Mouse (Mus musculus): ENCODE measurements around the gene Oas1d. TPM values are rescaled to one million over a fixed set of nuclear protein-coding genes. Genes with fewer than 3 reads are reported as not detected.
"Not testable (repeated sequence)": the region's sequence is repeated elsewhere in the genome, so short reads cannot be mapped to it uniquely, and the experiment has no call there.

The Oas1d gene
- total and polyA plus RNA-seq, 3 experiments, result not detected

GRCm38 (mm10) chr5:120892243-120892660, 22.1 kb upstream of the Oas1d start:
- Histone ChIP-seq H3K36me3 (ENCODE audit: control insufficient read depth, insufficient read depth, low read length) (no peaks in the 10 kb centered on the region), H3K27me3 (ENCODE audit: control insufficient read depth, insufficient read depth, low read length) (no peaks in the 10 kb centered on the region), H3K4me3 (no peak overlapping the region), H3K4me1 (ENCODE audit: control insufficient read depth, insufficient read depth, low read length) (no peaks in the 10 kb centered on the region), H3K27ac (no peak overlapping the region), H3K9ac (ENCODE audit: low read depth, low read length) (no peak overlapping the region), H3K79me2 (replicated peaks; ENCODE audit: control insufficient read depth, insufficient read depth, low read length) (no peaks in the 10 kb centered on the region)
- TF ChIP-seq EP300 (IDR thresholded peaks at IDR 0.05; ENCODE audit: insufficient read depth, low read depth, low read length), result no peak
- TF ChIP-seq POLR2A (IDR thresholded peaks at IDR 0.05; ENCODE audit: insufficient read depth, low read depth, low read length), result no peak
- no peak for TF ChIP-seq CTCF (IDR thresholded peaks at IDR 0.05)
- DNase-seq, result no peak
- intact Hi-C loops (cut with DNase I), result no loop called here
- WGBS, result 42% methylated on average over 2 of the region's 2 CpGs

- H3K36me3 ChIP-seq (ENCODE audit: control insufficient read depth, insufficient read depth, low read length); intact Hi-C loops (cut with DNase I); H3K9ac ChIP-seq (ENCODE audit: low read depth, low read length); H3K4me3 ChIP-seq; H3K27me3 ChIP-seq (ENCODE audit: control insufficient read depth, insufficient read depth, low read length); DNase-seq; H3K79me2 ChIP-seq (replicated peaks; ENCODE audit: control insufficient read depth, insufficient read depth, low read length); H3K4me1 ChIP-seq (ENCODE audit: control insufficient read depth, insufficient read depth, low read length); H3K27ac ChIP-seq: not testable (repeated sequence)
- 86% methylated on average over 4 of the region's 4 CpGs for WGBS
Measured at GRCm38 (mm10) chr5:120893866-120894265, 20.5 kb upstream of the Oas1d start.

GRCm38 (mm10) chr5:120894692-120895091, 19.6 kb upstream of the Oas1d start:
- DNase-seq; H3K4me1 ChIP-seq (ENCODE audit: control insufficient read depth, insufficient read depth, low read length); H3K9ac ChIP-seq (ENCODE audit: low read depth, low read length); H3K4me3 ChIP-seq; H3K27ac ChIP-seq; H3K27me3 ChIP-seq (ENCODE audit: control insufficient read depth, insufficient read depth, low read length); intact Hi-C loops (cut with DNase I); H3K36me3 ChIP-seq (ENCODE audit: control insufficient read depth, insufficient read depth, low read length); H3K79me2 ChIP-seq (replicated peaks; ENCODE audit: control insufficient read depth, insufficient read depth, low read length): not testable (repeated sequence)
- 57% methylated on average over 2 of the region's 2 CpGs for WGBS

- no peaks in the 10 kb centered on the region for H3K4me1 ChIP-seq (ENCODE audit: control insufficient read depth, insufficient read depth, low read length)
- no peak for DNase-seq
- 84% methylated on average over 11 of the region's 11 CpGs for WGBS
- TF ChIP-seq EP300 (IDR thresholded peaks at IDR 0.05; ENCODE audit: insufficient read depth, low read depth, low read length), result no peak
- TF ChIP-seq POLR2A (IDR thresholded peaks at IDR 0.05; ENCODE audit: insufficient read depth, low read depth, low read length), result no peak
- no peak for TF ChIP-seq CTCF (IDR thresholded peaks at IDR 0.05)
- H3K4me3 ChIP-seq, result no peak overlapping the region
- intact Hi-C loops (cut with DNase I), result no loop called here
- no peaks in the 10 kb centered on the region for H3K36me3 ChIP-seq (ENCODE audit: control insufficient read depth, insufficient read depth, low read length)
- no peaks in the 10 kb centered on the region for H3K79me2 ChIP-seq (replicated peaks; ENCODE audit: control insufficient read depth, insufficient read depth, low read length)
- no peak overlapping the region for H3K9ac ChIP-seq (ENCODE audit: low read depth, low read length)
- no peaks in the 10 kb centered on the region for H3K27me3 ChIP-seq (ENCODE audit: control insufficient read depth, insufficient read depth, low read length)
- no peak overlapping the region for H3K27ac ChIP-seq
Measured at GRCm38 (mm10) chr5:120895231-120895900, 19.0 kb upstream of the Oas1d start.

GRCm38 (mm10) chr5:120898307-120898706, 16.0 kb upstream of the Oas1d start:
- H3K27me3 ChIP-seq (ENCODE audit: control insufficient read depth, insufficient read depth, low read length), result no peaks in the 10 kb centered on the region
- H3K4me3 ChIP-seq, result no peak overlapping the region
- 80% methylated on average over 6 of the region's 6 CpGs for WGBS
- no peaks in the 10 kb centered on the region for H3K4me1 ChIP-seq (ENCODE audit: control insufficient read depth, insufficient read depth, low read length)
- intact Hi-C loops (cut with DNase I), result no loop called here
- TF ChIP-seq CTCF (IDR thresholded peaks at IDR 0.05), result no peak
- no peak for TF ChIP-seq EP300 (IDR thresholded peaks at IDR 0.05; ENCODE audit: insufficient read depth, low read depth, low read length)
- no peak for TF ChIP-seq POLR2A (IDR thresholded peaks at IDR 0.05; ENCODE audit: insufficient read depth, low read depth, low read length)
- H3K27ac ChIP-seq, result no peak overlapping the region
- H3K9ac ChIP-seq (ENCODE audit: low read depth, low read length), result no peak overlapping the region
- H3K36me3 ChIP-seq (ENCODE audit: control insufficient read depth, insufficient read depth, low read length), result no peaks in the 10 kb centered on the region
- no peaks in the 10 kb centered on the region for H3K79me2 ChIP-seq (replicated peaks; ENCODE audit: control insufficient read depth, insufficient read depth, low read length)
- no peak for DNase-seq

DNA sequence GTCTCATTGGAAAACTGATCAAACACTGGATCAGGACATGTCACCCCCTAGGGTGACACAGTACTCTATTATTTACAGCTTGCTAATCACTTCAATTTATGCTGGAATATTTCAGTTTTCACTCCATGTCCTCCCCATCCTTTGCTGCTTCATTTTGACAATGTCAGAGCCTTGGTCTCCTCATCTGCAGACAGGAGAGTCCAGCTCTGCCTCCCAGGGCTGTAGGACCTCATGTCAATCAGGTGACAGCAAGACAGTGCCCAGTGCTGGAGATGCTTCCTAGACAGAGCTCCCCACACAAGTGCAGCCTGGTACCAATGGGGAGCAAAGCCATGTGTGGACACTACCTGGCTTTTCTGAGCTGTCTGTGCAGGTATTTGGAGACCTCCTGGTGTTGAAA, 15.6 kb upstream of the Oas1d start:
- Histone ChIP-seq H3K4me1 (ENCODE audit: control insufficient read depth, insufficient read depth, low read length) (no peaks in the 10 kb centered on the region), H3K9ac (ENCODE audit: low read depth, low read length) (no peak overlapping the region), H3K36me3 (ENCODE audit: control insufficient read depth, insufficient read depth, low read length) (no peaks in the 10 kb centered on the region), H3K27me3 (ENCODE audit: control insufficient read depth, insufficient read depth, low read length) (no peaks in the 10 kb centered on the region), H3K79me2 (replicated peaks; ENCODE audit: control insufficient read depth, insufficient read depth, low read length) (no peaks in the 10 kb centered on the region), H3K27ac (no peak overlapping the region), H3K4me3 (no peak overlapping the region)
- TF ChIP-seq EP300 (IDR thresholded peaks at IDR 0.05; ENCODE audit: insufficient read depth, low read depth, low read length), result no peak
- no peak for TF ChIP-seq POLR2A (IDR thresholded peaks at IDR 0.05; ENCODE audit: insufficient read depth, low read depth, low read length)
- TF ChIP-seq CTCF (IDR thresholded peaks at IDR 0.05), result no peak
- intact Hi-C loops (cut with DNase I), result no loop called here
- DNase-seq, result no peak
